In the genomic region with DNA sequence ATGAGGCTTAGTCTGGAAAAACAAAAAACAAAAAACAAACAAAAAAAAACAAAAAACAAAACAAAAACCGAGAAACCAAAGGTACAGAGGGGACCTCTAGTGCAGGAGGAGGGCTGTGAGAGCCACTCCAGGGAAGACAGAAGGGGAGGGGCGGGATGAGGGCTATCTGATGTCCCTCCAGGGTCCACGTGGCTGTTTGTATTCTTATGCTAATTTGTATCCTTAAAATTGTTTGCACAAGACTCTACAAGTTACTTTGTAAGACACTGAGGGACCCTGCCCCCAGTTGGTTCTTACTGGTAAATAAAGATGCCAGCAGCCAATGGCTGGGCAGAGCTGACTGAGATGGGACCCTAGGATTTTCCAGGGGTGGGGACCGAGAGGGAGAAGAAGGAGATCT, we compare ENCODE assay signal across 23 mouse cellular contexts. TPM values are rescaled to one million over a fixed set of nuclear protein-coding genes. Genes with fewer than 3 reads are reported as not detected.
"Had no signal": no experiment of that assay in that cellular context is flagged by ENCODE, and none has a peak within 500 bp of the region (broad histone marks: within the 10 kb centered on the region; RNA-seq: fewer than 3 reads in every experiment).

No protein-coding gene starts in this region.

- DNase-seq: gastrocnemius, postnatal 25 days; heart, adult 18-20 months; heart, postnatal 10 days; heart, postnatal 4 days; kidney, adult 18-20 months; kidney, adult 8-10 months; kidney, postnatal 10 days; kidney, postnatal 25 days; kidney, postnatal 4 days; left cerebral cortex, postnatal 4 days; liver, embryonic 13.5 days; liver, postnatal 0 days had no signal

RNA-seq across cellular contexts. Expression of a gene that starts 26.9 kb away (rescaled TPM):
- total RNA-seq: gastrocnemius, adult 18-20 months; gastrocnemius, adult 8-10 months; gastrocnemius, postnatal 25 days; gastrocnemius, postnatal 4 days; granulocyte monocyte progenitor cell, adult 5-6 weeks; heart, adult 18-20 months; heart, adult 8-10 months; heart, postnatal 10 days; heart, postnatal 25 days; heart, postnatal 4 days; layer of hippocampus, adult 2 months; layer of hippocampus, postnatal 10 days; layer of hippocampus, postnatal 25 days; left cerebral cortex, adult 2 months; left cerebral cortex, postnatal 25 days; left cerebral cortex, postnatal 4 days had no signal
